Mouse (Mus musculus): ENCODE measurements around the gene Eif4e1b.
A peak's percentile ranks its signal among the peaks of the same experiment; 100 is the strongest.

The Eif4e1b gene

DNA sequence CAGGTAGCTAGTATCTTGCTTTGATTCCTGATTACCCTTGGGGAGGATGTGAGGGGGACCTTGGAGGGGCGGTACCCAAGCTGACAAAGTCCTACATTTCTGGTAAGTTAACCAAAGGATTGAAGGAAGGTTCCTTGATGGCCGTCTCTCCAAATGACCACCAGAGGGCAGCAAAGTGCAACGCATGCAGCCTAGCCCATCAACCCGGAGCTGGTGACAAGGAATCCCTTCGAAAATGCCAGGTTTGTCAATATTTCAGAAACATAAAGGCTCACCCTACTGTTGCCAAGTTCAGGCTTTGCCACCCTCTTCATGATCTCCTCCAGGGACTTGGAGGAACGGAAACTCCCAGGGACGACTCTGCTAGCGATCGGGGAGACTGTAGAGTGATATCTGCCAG lies 15.9 kb downstream of the Eif4e1b start:
- DNase-seq (ENCODE audit: inconsistent ontology term): peak; percentile 66

DNA sequence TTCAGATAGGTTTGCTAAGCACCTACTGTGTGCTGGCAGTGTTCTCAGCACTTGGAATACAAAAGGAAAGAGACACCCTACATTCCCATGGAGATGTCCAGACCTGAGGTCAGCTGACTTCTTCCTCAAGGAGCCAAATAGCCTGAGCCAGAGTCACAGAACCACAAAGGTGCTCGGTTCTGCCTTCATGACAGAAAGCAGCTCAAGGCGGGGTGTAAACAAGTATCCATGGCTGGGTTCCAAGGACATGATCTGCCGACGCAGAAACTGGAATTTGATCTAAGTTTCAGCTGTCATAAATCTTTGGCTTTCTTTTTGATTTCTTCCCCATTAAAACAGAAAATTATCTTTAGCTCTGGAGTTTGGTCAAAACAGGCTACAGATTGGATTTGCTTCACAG lies 16.4 kb downstream of the Eif4e1b start:
- DNase-seq (ENCODE audit: inconsistent ontology term): no peak

GRCm38 (mm10) chr13:54803010-54803409 lies 19.2 kb downstream of the Eif4e1b start:
- DNase-seq (ENCODE audit: inconsistent ontology term): no peak

GRCm38 (mm10) chr13:54805134-54805838 lies 21.5 kb downstream of the Eif4e1b start:
- DNase-seq (ENCODE audit: inconsistent ontology term): no peak

- DNase-seq (ENCODE audit: inconsistent ontology term): peak; percentile 40
Measured at GRCm38 (mm10) chr13:54806434-54806976, 22.7 kb downstream of the Eif4e1b start.

DNA sequence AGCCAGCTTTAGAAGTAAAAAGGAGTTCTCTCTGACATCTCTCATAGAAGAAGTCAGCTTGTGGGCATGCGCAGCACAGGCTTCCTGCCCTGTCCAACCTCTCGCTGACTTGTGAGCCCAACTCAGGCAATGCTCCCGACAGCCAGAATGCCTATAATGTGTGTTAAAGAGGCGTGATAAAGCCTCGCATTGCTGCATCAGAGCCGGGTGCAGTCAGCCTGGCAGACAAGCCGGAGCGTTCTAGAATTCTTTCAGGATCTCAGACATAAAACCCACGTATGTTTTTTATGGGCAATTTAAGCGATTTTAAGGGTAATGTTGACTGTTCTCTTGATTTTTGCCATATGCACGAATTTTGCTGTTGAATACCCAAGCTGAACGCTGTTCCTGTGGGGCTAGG lies 24.3 kb downstream of the Eif4e1b start:
- DNase-seq (ENCODE audit: inconsistent ontology term): no peak

DNA sequence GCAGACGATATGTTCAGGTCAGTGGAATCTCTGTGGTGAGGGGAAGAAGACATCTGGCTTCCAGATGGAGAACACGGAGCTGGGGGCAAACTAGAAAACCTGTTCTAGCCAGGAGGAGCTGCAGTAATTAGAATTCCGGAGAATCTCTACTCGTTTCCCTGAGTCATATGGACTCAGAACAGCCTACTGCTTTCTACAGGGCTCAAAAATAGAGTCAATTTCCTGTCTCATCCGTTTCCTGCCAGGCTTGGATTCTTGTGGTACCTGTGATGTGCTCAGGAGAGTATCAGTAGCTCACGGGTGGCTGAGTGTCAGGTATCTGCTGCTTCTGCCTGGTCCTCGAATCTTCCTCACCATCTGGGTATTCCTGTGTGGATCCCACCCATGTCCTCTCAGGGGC lies 27.7 kb downstream of the Eif4e1b start:
- no peak for DNase-seq (ENCODE audit: inconsistent ontology term)

DNA sequence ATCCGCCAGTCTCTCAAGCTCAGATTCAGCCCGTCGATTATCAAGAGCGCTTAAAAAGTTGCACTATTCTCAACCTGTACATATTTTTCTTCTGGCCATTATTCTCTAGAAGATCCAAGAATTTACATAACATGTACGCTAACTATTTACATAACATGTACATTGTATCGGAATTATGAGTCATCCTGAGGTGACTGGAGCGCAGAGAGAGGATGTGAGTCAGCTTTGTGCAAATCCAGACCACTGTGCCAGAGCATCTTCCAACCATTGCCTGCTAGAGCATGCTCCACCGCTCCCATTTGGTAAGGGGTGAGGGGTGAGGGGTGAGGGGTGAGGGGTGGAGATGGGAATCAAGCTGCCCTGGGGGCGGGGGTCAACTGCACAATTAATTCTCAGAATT lies 29.6 kb downstream of the Eif4e1b start:
- no peak for DNase-seq (ENCODE audit: inconsistent ontology term)

DNA sequence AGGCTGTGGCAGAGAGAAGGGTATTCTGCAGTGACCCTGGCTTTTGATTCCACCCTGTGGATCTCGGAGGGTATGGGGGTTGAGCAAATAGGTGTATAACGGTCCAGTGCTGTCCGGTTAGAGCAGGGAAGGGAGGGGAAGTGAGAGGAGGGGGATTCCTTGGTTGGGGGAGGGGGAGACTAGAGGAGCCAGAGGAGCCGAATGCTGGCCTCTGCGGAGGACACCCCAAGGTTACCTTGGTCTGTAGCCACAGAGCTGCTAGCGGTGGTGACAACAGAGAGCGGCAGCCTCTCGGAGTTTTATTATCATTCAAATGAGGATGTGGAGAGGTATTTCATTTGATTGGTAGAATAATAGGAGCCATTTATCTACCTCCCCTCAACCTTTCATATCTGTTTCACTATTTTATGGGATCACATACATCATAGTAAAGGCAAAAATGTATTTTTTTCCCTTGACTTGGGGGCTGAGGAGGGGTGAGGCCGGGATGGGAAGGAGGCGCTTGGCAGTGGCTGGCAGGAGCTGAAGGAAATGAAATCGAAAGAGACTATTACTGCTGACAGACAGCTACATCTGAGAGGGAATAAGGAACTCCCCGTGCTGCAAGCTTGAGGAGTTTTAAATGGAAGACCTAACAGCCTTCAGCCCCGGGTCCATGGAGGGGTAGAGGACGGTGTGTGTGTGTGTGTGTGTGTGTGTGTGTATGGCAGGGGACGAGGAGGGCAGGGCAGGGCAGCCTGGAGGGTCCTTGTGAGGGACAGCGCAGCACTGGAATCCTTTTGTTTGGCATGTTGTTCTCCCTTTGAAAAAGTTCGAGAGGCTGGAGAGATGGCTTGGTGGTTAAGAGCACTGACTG lies 34.8 kb downstream of the Eif4e1b start:
- DNase-seq (ENCODE audit: inconsistent ontology term): no peak

- no peak for DNase-seq (ENCODE audit: inconsistent ontology term)
Measured at GRCm38 (mm10) chr13:54821106-54821505, 37.3 kb downstream of the Eif4e1b start.

DNA sequence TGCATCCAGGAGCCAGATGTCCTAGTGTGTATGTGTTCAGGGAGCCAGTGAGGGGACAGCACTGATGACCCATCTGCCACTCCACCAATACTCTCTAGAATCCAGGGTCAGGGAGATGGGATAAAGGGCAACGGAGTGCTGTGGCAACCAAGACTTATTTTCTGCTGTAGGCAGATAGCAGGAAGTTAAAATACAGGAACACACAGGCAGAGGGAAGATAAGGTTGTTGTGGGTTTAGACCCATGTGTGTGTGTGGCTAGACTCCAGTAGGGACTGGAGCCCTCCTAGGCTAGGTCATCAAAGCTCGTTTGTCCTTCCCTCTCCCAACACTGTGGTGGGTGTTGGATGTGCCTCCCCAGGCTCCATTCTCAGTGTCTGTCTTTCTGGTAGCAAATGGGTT lies 38.1 kb downstream of the Eif4e1b start:
- no peak for DNase-seq (ENCODE audit: inconsistent ontology term)

DNA sequence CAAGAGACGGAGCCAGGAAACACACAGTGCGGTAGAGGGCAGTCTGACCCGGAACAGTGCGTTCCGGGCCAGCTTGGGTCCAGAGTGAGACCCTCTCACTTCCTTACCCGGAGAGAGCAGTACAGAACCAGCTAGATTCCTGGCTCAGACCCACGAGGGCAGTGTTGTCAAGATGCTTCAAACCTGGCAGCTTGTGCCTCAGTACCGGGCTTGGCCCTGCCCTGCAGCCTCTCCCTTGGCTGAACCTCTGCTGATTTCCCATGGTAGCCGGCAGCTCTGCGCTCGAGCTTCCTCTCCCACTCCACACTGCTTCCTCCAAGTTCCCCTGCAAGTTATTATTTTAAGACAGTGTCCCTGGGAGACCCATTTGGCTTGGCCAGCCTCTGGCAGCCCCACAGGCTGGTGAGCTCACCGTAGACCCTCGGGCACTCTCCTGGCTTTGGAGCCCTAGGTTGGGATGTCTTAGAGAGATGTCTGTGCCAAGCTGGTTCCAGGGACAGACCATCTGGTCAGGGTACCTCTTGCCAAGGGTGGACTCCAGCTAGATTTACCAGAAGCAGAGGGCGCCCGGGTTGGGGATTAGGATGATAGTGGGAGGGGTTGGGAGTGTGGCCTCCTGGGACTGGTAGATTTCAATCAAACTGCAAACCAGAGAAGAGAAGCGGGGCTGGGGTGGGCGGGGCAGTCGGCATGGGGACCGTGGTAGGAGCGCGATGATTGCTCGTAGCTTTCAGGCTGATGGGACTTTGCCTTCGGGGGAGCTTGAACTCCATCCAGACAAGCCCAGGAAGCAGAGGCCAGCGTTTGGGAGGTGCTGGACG lies 40.5 kb downstream of the Eif4e1b start:
- DNase-seq (ENCODE audit: inconsistent ontology term): peak; percentile 30

DNA sequence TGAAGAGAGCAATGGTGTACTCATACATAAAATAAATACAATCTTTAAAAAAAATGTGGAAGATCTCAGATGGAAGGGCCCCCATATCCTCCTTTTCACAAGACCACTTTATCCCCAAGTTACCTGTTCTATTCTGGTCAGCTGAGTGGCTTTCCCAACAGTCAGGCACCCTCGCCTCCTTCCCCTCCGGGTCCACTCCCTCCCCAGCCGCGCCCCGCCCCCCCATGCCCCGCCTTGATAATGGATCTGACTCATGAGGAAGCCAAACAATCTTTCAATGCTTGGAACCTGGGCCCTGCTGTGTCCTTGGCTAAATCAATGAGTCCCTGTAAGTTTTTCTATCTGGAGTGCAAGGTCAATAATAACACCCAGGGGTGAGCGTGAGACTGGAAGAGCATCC lies 44.2 kb downstream of the Eif4e1b start:
- no peak for DNase-seq (ENCODE audit: inconsistent ontology term)

GRCm38 (mm10) chr13:54828508-54828907 lies 44.7 kb downstream of the Eif4e1b start:
- no peak for DNase-seq (ENCODE audit: inconsistent ontology term)

GRCm38 (mm10) chr13:54829450-54829849 lies 45.7 kb downstream of the Eif4e1b start:
- DNase-seq (ENCODE audit: inconsistent ontology term): no peak

DNA sequence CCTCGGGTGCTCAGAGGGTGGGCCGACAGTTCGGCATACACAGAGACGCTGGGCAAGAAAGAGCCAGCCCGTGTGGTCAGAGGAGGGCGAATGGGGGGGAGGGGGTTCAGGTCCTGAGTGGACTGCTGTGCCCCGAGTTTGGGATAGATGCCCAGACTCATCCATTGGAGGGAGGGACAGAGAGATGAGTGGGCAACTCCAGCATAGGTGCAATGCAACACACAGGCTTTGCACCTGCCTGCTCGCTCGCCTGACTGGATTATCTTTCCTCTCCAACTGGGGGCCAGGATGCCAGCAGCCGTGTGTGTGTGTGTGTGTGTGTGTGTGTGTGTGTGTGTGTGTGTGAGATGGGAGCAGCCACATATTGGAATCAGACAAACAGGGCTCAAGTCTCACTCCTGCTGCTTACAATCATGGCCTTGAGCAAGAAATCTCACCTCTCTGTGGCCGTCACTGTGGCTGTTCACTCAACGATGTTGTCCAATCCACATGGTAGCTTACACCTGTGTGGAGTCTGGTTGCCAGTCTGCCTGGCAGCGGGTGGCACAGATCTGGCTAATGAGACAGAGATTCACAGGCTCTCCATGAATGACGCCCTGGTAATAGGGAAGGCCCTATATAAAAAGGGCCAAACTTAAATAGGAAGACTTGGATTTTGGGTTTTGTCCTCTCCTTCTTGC lies 52.7 kb downstream of the Eif4e1b start:
- DNase-seq (ENCODE audit: inconsistent ontology term): no peak

- DNase-seq (ENCODE audit: inconsistent ontology term): peak; percentile 66
Measured at GRCm38 (mm10) chr13:54837061-54837460, 53.3 kb downstream of the Eif4e1b start.

- no peak for DNase-seq (ENCODE audit: inconsistent ontology term)
Measured at GRCm38 (mm10) chr13:54837471-54837889, 53.7 kb downstream of the Eif4e1b start.
